Mouse (Mus musculus): ENCODE results near the gene Rasa3. TPM values are rescaled to one million over a fixed set of nuclear protein-coding genes. Genes with fewer than 3 reads are reported as not detected.

The Rasa3 gene
- total RNA-seq, 2 experiments from 2014 or later = 65.6 to 72.9 TPM

- no peak for DNase-seq (ENCODE audit: low spot score in 2 of 2)
These were observed 54.2 kb downstream of the Rasa3 start for GRCm38 (mm10) chr8:13623038-13623750.

- DNase-seq (ENCODE audit: low spot score in 2 of 2) = no peak
These were observed 57.0 kb downstream of the Rasa3 start for GRCm38 (mm10) chr8:13620226-13620920.

GRCm38 (mm10) chr8:13616831-13617505 lies 60.4 kb downstream of the Rasa3 start:
- no peak for DNase-seq (ENCODE audit: low spot score in 2 of 2)

- DNase-seq (ENCODE audit: low spot score in 2 of 2) = no peak
These were observed 62.4 kb downstream of the Rasa3 start for GRCm38 (mm10) chr8:13614924-13615391.

- DNase-seq (ENCODE audit: low spot score in 2 of 2) = no peak
These were observed 63.3 kb downstream of the Rasa3 start for GRCm38 (mm10) chr8:13614136-13614535.

- peak; percentile 61 to 74 for DNase-seq (ENCODE audit: low spot score in 2 of 2)
These were observed 65.7 kb downstream of the Rasa3 start for GRCm38 (mm10) chr8:13611702-13612101.

- DNase-seq (ENCODE audit: low spot score in 2 of 2) = no peak
These were observed 67.4 kb downstream of the Rasa3 start for GRCm38 (mm10) chr8:13609971-13610370.

GRCm38 (mm10) chr8:13608946-13609345 lies 68.5 kb downstream of the Rasa3 start:
- no peak for DNase-seq (ENCODE audit: low spot score in 2 of 2)

GRCm38 (mm10) chr8:13605920-13606480 lies 71.4 kb downstream of the Rasa3 start:
- DNase-seq (ENCODE audit: low spot score in 2 of 2) = no peak

GRCm38 (mm10) chr8:13602621-13603020 lies 74.8 kb downstream of the Rasa3 start:
- DNase-seq (ENCODE audit: low spot score in 2 of 2) = peak in 1 of 2 experiments; percentile 45

GRCm38 (mm10) chr8:13601166-13601565 lies 76.2 kb downstream of the Rasa3 start:
- DNase-seq (ENCODE audit: low spot score in 2 of 2) = no peak

- no peak for DNase-seq (ENCODE audit: low spot score in 2 of 2)
These were observed 76.7 kb downstream of the Rasa3 start for GRCm38 (mm10) chr8:13600716-13601115.

- no peak for DNase-seq (ENCODE audit: low spot score in 2 of 2)
These were observed 77.2 kb downstream of the Rasa3 start for GRCm38 (mm10) chr8:13600204-13600603.

- DNase-seq (ENCODE audit: low spot score in 2 of 2) = no peak
These were observed 79.6 kb downstream of the Rasa3 start for GRCm38 (mm10) chr8:13597777-13598176.

- DNase-seq (ENCODE audit: low spot score in 2 of 2) = no peak
These were observed 81.5 kb downstream of the Rasa3 start for GRCm38 (mm10) chr8:13595861-13596260.

- no peak for DNase-seq (ENCODE audit: low spot score in 2 of 2)
These were observed 82.5 kb downstream of the Rasa3 start for GRCm38 (mm10) chr8:13594884-13595323.

- DNase-seq (ENCODE audit: low spot score in 2 of 2) = no peak
These were observed 84.1 kb downstream of the Rasa3 start for GRCm38 (mm10) chr8:13593340-13593739.

GRCm38 (mm10) chr8:13591246-13591645 lies 86.2 kb downstream of the Rasa3 start:
- no peak for DNase-seq (ENCODE audit: low spot score in 2 of 2)

- DNase-seq (ENCODE audit: low spot score in 2 of 2) = no peak
These were observed 88.3 kb downstream of the Rasa3 start for GRCm38 (mm10) chr8:13589071-13589470.

GRCm38 (mm10) chr8:13584652-13585051 lies 92.8 kb downstream of the Rasa3 start:
- no peak for DNase-seq (ENCODE audit: low spot score in 2 of 2)

- DNase-seq (ENCODE audit: low spot score in 2 of 2) = no peak
These were observed 99.5 kb downstream of the Rasa3 start for GRCm38 (mm10) chr8:13577869-13578268.

- peak; percentile 10 to 45 for DNase-seq (ENCODE audit: low spot score in 2 of 2)
These were observed 105.4 kb downstream of the Rasa3 start for GRCm38 (mm10) chr8:13571999-13572398.
